Mouse (Mus musculus) layer of hippocampus, postnatal 36 days (tissue): Measurements from ENCODE around the gene M6pr. TPM values are rescaled to one million over a fixed set of nuclear protein-coding genes. Genes with fewer than 3 reads are reported as not detected.
A peak's percentile ranks its signal among the peaks of the same experiment; 100 is the strongest.

Experiments
- DNase-seq, 2 experiments: peaks; one replicate each; pipeline ENCODE4 v3.0.0; 2022
- total RNA-seq, 2 experiments: library from RNA; stranded (reverse); gene quantifications; 2 replicates each; pipeline ENCODE4 v1.2.3; 2021

M6pr gene
- total RNA-seq: 10 to 100 TPM; 72.5 to 75.3 TPM

DNA sequence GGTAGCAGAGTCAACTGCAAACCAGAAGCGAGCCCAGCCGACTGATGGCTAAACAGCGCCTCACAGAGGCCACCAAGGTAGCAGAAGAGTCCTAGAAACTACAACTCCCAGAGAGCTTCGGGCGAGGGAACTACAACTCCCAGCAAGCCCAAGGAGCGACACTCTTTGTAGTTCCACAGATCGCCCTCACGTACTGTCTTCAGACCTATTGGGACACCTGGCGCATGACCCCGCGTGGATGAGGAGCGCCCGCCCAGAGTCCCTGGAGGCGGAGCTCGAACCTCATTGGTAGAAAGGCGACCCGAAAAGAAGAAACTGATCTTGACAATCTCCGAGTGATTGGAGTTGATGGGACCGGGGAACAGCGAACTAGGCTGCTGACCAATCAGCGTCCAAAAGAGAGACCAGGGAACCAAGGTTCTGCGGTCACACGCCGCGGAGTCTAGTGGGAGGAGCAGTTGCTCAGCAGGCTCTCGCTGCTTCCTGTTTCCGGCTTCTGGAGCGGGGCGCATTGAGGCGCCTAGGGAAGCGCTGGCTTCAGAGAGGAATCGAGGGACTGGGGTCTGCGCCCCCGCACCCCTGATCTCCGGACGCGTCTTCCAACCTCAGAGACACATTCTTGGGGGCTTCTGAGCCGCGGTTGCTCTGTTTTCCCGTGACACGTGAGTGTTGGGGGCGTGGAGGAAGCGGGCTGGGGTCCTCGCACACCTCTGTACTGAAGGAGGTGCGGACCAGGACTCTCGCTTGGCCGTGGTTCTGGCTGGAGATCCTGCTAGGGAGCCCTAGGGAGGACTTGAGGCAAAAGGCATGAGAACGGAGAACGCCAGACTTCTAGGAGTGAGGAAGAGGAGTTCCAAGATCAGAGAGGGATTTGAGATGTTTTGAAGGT lies at the start of gene M6pr:
TSS of gene M6pr (plus strand) at position 216 of the 889 bp plus-strand sequence.
- peak; percentile 96 to 98 for DNase-seq

DNA sequence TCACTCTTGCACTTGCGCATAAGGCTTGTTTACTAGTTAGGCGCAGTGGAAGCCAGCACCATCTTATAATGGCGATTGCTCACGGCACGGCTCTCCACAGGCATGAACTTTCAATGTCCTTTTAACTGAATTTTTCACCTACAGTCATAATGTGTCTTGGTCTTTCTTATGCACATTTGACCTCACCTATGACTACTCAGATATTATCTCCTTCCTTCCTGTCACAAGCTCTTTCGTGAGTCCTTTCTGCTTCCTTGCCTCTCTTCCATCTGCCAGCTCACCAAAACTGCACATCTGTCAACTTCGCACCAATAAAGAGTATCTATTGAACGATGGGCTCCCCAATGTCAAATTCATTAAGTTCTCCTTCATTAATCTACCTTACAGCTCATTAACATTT lies 46.0 kb upstream of the M6pr start:
- no peak for DNase-seq

DNA sequence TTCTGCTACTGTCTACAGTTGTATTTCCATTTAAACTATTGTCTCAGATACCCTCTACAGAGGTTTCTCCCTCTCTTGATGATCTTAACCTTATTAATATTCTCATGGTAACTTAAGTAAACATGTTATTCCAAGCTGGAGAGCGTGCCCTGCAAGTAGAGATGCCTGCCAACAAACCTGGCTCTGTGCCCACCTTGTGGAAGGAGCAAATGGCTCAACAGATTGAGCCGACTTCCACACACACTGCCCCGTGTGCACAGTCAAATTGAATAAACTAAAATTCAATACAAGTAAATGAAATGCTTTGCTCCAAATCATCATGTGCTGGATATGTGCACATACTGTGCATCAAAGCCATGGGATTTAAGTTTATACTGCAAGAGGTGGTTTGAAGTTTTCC lies 40.0 kb upstream of the M6pr start:
- peak; percentile 75 to 85 for DNase-seq

DNA sequence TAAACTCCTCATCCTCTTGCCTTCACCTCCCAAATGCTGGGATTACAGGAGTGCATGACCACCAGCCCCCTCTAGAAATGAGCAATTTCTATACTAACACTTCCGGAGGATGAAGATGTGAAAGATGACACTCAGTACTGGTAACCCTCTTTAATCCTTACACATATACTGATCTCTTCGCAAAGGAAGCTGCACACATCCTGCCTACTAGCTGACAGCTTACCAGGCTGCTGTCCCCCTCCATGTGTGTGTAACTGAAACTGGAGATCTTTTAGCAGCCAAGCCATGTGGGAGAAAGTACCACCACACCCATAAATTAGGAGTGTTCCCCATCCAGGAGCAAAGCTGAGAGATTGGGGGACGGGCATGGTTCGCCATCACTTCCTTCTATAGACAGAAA lies 39.4 kb upstream of the M6pr start:
- DNase-seq: no peak

DNA sequence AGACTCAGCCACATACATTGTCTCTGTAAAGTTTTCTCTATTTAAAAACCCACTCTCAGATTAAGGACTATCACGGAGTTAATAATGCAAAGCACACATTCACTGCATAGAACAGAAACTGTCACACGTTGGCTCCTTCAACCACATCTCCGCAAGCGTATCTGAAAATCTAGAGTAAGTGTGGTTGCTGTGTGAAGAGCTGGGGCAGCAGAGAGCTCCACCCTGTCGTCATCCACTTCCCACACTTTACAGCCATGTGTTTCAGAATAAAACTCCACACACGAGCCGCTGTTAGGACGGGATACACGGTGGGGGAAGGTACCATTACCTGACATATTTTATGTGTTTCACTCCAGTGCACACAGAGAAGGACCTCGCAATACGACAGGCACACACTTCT lies 38.4 kb upstream of the M6pr start:
- DNase-seq: no peak

DNA sequence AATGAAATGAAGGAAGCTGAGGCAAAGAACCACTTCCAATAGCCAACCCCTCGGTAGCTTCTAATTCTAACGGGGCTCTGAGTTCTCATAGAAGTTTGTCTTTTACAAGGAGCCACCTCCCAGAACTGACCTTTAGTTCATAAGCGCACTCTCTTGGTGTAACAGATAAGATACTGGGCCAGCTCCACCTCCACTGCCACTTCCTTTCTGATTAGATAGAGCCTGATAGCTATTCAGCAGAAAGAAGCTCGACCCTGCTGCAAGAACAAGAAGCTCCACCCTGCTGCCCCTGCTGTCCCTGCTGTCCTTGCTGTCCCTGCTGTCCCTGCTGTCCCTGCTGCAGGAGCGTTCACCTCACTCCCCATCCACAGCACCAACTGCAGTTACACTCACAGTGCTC lies 34.0 kb upstream of the M6pr start:
- no peak for DNase-seq

DNA sequence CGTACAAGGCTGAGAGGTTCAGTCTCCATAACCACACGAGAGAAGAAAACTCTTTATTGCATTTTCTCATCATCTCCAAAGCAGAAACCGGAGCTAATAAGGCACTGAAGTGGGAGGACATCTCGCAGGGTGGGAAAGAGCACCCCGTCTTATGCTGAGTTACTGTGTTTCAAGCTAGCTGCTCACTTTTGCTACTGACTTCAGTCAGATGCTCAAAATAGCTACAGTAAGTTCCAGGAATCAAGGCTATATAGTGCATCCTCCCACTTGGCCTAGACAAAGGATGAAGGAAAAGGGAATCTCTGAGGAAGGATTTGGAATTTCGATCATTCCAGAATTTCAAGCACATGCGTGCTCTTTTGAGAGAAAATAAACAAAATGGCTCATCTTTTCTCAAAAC lies 32.0 kb upstream of the M6pr start:
- DNase-seq: no peak

DNA sequence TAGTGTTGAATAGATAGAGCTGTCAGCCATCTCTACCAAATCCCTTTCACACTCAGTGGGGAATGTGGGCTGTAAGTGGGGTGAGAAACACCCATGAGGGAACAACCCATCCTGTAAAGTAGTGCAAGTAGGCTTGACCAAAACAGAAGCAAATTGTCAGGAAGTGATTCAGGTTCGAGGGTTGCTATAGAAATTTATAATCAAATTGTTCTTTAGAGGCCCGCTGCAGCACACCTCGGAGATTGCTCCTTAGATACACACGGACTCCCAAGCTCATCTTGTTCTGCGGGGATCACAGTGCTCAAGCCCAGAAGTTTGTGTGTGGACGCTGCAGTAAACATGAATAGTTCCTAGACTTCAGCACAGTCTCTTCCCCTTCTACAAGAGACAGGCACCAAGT lies 25.7 kb upstream of the M6pr start, which contains the start of gene Klrg1:
TSS of gene Klrg1 (minus strand) at position 101 of the 400 bp plus-strand sequence.
- DNase-seq: no peak

DNA sequence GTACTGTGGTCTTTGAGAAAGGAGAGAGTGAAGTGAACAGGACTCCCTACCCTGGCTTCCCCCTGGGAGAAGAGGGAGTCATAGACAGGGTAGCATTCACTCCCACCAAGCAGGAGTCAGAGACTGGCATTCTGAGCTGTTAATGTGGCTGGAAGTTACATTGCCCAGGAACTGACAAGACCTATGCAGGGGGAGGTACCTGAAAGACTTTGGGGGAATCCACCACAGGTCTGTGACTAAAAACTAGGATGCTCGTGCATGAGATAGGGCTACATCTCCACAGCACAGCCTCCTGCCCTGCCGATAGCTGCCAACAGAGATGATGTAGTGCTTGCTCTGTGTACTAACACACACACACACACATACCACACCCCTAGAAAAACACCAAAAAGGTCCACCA lies 25.1 kb upstream of the M6pr start:
- no peak for DNase-seq

DNA sequence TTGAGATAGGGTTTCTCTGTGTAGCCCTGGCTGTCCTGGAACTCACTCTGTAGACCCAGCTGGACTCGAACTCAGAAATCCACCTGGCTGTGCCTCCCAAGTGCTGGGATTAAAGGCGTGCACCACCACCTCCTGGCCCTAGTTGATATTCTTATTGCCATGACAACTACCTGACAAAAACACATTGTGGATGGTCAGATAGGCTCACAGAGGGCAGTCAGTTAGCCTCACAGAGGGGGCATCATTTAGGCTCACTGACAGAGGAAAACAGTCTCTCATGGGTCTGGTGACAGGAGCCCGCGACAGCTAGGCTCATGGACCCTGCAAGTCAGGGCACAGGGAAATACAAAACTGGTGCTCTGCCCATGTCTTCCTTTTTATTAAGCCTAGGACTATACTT lies 24.2 kb upstream of the M6pr start:
- no peak for DNase-seq

DNA sequence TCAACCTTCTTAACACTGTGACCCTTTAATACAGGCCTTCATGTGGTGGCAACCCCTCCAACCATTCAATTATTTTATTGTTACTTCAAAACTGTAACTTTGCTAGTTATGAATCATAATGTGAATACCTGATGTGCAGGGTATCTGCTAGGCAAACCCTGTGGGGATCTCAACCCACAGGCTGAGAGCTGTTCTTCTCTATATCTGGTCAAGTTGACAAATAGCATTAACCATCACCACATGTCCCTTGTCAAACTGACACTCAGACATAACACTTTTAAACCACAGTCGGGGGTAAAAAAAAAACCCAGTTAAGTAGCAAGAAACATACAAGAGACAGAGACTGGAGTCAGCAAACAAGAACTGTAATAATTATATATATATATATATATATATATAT lies 23.7 kb upstream of the M6pr start:
- DNase-seq: no peak

DNA sequence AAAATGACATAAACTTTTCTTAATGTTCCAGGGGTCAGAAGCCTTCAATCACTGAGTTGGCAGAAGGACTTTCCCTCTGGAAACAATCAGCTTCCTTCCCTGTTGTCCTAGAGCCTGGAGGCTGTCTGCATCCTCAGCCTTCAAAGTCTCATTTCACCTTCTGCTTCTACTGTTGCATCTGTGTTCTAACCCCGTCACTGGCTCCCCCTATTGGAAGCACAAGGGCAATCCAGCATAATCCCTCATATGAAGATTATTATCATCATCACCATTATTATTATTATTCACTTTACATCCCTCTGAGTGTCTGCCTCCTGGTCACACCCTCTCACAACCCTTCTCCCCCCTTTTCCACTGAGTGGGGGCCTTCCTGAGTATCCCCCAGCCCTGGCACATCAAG lies 20.3 kb upstream of the M6pr start:
- DNase-seq: no peak

DNA sequence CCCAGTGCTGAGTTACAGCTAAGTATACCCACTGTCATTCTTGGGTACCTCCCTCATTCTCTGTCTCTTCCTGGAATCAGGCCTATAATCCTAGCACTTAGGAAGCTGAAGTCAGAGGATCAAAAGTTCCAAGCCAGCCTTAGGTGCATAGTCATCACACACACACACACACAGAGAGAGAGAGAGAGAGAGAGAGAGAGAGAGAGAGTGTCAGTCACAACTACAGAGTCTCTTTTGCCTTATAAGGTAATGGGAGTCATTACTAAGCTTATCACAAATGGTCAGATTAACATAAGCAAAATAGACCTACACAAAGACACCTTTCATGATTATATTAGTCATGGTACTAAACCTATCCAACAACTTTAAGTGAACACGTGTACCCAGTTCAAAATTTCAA lies 19.2 kb upstream of the M6pr start:
- no peak for DNase-seq

DNA sequence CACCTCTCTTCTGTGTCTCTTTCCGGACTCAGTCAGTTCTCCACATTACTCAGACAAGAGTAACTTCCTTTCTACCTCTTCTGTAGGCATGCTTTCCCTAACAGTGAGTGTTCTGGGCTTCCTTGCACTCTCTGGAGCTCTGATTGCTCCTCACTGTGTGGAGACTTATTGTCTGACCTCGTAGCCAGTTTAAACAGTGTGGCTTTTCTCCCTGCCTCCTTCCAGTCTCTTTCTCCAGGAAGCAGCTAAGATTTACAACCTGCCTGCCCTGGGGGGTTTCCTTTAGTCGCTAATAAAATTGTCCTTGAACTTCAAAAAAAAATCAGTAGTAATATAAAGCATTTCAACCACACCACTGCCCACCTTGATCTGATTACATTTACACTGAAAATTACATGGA lies 18.3 kb upstream of the M6pr start:
- no peak for DNase-seq

DNA sequence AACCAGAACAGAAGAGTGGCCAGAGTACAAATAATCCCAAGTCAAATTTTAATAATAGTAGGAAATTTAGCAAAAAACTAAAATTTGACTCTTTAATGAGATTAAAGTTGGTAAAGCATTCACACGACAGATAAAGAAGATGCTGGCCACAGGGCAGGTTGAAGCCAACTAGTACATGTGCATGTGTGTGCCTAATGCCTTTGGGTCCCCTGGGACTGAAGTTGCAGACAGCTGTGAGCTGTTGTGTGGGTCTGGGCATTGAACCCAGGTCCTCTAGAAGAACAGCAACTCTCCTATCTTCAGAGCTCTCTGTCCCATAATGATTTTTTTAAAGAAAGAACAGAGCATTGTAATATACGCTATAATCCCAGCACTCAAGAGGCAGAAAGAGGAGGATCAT lies 17.3 kb upstream of the M6pr start:
- DNase-seq: no peak

DNA sequence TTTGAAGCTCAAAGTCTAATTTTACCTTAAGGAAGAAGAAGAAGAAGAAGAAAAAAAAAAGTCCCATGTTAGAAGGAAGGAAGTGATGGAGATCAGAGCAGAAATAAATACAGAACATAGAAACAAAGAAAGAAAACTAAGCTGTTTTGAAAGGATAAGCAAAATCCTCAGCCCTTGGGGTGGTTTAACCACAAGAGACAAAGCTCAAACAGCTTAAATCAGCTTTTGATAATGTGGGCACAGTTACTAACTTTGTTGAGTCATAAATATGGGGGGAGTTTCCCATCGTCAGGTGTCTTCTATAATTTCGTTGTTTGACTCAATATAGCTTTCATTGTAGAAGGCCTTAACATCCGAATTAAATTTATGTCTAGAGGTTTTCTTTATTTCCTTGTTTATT lies 16.8 kb upstream of the M6pr start:
- no peak for DNase-seq

DNA sequence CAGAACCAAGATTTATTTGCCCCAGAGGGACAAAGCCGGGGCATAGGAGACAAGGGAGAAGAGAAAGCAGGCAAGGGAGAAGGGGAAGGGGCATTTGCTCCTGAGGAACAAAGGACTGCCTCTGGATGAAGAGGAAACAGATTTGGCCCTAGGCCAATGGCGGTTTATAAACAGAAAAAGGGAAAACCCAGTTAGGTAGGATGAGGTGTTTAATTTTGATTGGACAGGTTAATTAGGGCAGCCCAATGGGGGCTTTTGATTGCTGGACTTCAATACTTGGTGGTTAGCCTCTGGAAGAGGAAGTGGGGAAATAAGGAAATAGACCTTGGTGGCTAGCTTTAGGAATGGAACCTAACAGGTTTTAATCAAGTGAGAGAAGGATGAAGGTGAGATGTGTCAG lies 16.3 kb upstream of the M6pr start:
- DNase-seq: no peak

DNA sequence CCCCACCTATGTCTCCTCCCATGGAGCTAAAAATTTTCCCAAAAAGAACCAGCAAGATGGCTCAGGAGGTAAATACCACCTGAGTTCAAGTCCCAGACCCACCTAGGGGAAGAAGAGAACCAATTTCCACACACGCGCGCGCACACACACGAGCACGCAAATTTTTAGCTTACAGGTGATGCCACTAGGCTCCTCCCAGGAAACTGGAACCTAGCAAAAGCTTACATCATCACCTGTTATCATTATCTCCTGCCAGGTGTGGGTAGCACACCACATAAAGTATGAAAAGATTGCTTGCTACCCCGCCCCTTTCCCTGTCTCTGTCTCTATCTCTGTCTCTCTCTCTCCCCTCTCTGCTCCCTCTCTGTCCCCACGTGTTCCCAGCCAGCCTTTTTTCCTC lies 15.4 kb upstream of the M6pr start:
- no peak for DNase-seq

DNA sequence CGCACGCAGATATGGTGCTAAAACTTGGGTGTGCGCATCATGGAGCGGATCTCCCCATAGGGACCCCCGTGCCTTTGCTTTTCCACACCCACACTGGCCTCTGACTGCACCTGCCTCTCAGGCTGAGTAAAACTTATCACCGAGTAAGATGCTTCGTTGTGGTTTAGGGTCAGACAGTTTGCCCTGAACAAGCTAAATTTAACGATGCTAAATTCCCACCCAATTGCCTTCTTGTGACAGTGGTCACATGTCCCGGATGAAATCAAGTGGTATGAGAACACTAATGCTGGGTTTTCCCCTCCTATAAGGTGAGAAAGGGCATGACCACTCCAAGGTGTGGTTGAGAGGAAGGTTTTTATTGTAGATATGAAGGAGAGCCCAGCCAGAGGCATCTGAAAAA lies 14.7 kb upstream of the M6pr start:
- DNase-seq: no peak

DNA sequence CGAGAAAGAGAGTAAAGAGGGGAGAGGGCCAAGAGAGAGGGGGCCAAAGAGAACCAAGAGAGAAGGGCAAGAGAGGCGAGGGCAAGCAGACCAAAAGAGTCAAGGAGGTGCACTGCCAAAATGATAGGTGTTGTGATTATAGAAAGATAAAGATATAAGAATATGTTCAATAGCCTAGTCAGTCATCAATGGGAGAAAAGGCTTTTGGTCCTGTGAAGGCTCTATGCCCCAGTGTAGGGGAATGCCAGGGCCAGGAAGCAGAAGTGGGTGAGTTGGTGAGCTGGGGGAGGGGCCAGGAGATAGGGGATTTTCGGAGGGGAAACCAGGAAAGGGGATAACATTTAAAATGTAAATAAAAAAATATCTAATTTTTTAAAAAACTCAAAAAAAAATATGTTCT lies 14.2 kb upstream of the M6pr start:
- DNase-seq: no peak

DNA sequence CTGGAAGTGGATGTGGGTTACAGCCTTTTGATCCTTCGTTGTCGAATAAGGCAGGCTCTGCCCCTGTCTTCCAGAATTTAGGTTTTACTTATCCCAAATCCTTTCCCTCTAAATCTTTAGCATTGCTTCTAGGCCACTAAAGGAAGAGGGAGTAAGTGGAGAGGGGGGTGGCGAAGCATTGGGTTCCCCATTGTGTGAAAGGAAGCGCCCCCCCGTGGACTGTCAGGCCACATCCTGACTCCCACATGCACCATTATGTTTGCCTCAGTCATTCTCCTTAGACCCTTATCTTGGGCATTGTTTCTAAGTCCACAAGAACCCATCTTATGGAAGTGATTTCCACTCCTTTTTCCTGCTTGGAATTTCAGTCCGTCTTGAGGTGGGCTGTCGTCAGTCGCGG lies 13.3 kb upstream of the M6pr start:
- DNase-seq: no peak

DNA sequence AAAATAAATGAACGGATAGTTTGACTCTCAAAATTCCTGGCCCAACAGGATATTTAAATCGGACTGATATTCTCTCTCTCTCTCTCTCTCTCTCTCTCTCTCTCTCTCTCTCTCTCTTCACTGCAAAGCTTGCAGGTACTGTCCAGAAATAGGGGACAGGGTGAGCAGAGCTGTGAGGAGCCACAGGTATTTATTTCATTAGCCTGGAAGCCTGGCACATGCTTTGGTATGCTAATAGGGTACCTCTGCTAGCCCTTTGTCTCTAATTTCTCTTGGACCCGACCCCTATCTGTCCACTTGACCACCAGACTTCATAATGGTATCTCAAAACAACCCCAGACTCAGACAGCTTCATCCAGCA lies 11.6 kb upstream of the M6pr start:
- DNase-seq: no peak

DNA sequence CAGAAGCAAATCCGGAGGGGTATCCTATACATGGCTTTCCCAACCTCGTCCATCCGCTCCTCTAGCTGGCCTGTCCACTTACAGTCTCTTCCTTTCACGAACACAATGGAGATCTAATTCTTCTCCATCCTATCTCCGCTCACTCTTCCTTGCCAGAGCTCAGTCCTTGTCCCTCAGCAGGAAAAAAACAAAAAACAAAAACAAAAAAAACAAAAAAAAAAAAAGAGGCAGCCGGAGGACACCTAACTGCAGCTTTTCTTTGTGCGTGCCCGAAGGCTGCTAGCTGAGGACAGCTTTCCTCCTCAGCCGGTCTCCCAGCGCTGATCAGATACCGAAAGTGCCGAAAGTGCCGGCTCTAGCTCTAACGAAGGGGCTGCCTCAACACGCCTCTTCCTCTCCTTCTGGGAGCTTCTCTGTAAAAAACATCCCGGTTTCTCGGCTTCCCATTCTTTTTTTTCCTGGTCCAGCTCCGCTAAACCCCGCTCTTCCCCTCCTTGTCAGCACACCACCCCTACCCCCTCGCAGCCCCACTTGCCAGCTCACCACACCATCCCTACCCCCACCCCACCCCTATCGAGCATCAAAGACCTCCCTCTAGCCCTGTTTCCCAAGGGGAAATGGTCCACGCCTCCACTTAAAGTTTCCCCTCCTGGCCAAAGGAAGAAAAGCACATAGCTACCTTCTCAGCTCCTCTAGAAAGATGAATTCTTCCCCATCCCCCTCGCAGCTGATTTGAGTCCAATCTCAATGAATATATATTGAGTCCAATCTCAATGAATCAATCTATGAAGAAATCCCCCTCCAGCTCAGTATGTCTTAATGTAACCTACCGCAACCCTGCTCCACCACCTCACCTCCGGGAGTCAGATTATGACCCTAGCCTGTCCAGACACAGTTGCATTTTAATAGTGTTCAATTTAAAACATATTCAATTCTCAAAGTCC lies 11.0 kb upstream of the M6pr start:
- DNase-seq: peak in 1 of 2 experiments; percentile 10

DNA sequence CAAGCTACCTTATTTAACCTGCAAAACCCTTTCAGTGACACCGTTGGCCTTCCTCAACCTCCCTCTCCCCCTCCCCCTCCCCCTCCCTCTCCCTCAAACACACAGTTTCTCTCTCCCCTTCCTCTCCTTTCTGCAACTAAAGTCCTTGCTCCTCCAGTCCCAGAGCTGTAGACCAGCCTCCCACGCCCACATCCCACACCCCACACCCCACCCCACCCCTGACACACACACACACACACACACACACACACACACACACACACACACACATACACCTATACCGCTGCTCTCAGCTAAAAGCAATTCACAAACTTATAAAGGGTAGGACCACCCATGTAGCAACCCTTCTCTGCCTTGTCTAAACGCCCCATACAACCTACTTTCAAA lies 10.3 kb upstream of the M6pr start:
- DNase-seq: no peak
